ENCODE assay signal across 8 mouse cellular contexts in genomic region chr2:3118969-3119368, GRCm38 (mm10). TPM values are rescaled to one million over a fixed set of nuclear protein-coding genes. Genes with fewer than 3 reads are reported as not detected.
DNase-seq lines count a peak whose midpoint lies in the region; ATAC-seq and TF ChIP-seq lines count a peak whose summit lies in the region.

No protein-coding gene starts in this region.

- peak; percentile 4 for ATAC-seq in Patski
- peak; percentile 42 for ATAC-seq in forebrain, embryonic 14.5 days
- ATAC-seq in liver, embryonic 14.5 days (ENCODE audit: insufficient read depth), result 0 out of 2 replicates have a peak, but pooled peaks have one; percentile 5

- no peak for TF ChIP-seq CTCF in kidney, adult 2 months (conservative IDR thresholded peaks at IDR 0.05; ENCODE audit: insufficient read depth, insufficient read length, low read depth, low read length)
- TF ChIP-seq CTCF in Patski (IDR thresholded peaks at IDR 0.05), result no peak
- no peak for TF ChIP-seq CTCF in liver, embryonic 14.5 days (IDR thresholded peaks at IDR 0.05; ENCODE audit: low read depth)

- no peak for TF ChIP-seq POLR2A in kidney, adult 2 months (IDR thresholded peaks at IDR 0.05; ENCODE audit: low read depth, low read length)

- CTCF ChIA-PET in Patski (lab: Charles Lee), result interaction anchor here (1.1 to 2.0 kb wide), 2 partner anchors 70 to 109 kb away, joined by 3 to 5 read pairs; no protein-coding TSS in a partner anchor

- peak overlapping the region; percentile 93 for H3K9ac ChIP-seq in forebrain, embryonic 14.5 days (ENCODE audit: low read length)
- H3K9ac ChIP-seq in liver, embryonic 14.5 days (replicated peaks), result no peak overlapping the region

- WGBS in kidney, adult 2 months, result 1% methylated on average over 16 of the region's 16 CpGs
- WGBS in forebrain, embryonic 14.5 days, result 0% methylated on average over 11 of the region's 16 CpGs
- under 1% methylated on average over 13 of the region's 16 CpGs for WGBS in liver, embryonic 14.5 days (ENCODE audit: insufficient replicate concordance)

- POLR2A ChIA-PET in Patski (lab: Charles Lee), result interaction anchor here (0.7 to 1.2 kb wide), 4 partner anchors 29 to 229 kb away, joined by 3 to 11 read pairs (median 5); no protein-coding TSS in a partner anchor

- no peak for DNase-seq in kidney, adult 2 months
- no peak for DNase-seq in kidney, postnatal 25 days
- no peak for DNase-seq in Patski (ENCODE audit: low read depth, low spot score)
- peak; percentile 25 for DNase-seq in forebrain, embryonic 14.5 days (ENCODE audit: low spot score)
- no peak for DNase-seq in liver, embryonic 14.5 days (ENCODE audit: low read depth in 3 of 3, low spot score in 3 of 3)
- DNase-seq in urinary bladder, postnatal 25 days (ENCODE audit: low spot score), result no peak
- no peak for DNase-seq in right cerebral cortex, postnatal 25 days
- no peak for DNase-seq in layer of hippocampus, adult 11-12 months (ENCODE audit: low spot score)

- no peaks in the 10 kb centered on the region for H3K27me3 ChIP-seq in kidney, adult 2 months (replicated peaks; ENCODE audit: control insufficient read depth, insufficient read depth, low read length)
- H3K27me3 ChIP-seq in Patski, result no peaks in the 10 kb centered on the region
- no peaks in the 10 kb centered on the region for H3K27me3 ChIP-seq in forebrain, embryonic 14.5 days (replicated peaks; ENCODE audit: control insufficient read depth, insufficient read depth, low read length)
- H3K27me3 ChIP-seq in liver, embryonic 14.5 days (ENCODE audit: control insufficient read depth, insufficient read depth, low read length), result peaks cover 10% of the 10 kb centered on the region

- peak overlapping the region; percentile 53; the same call in 1 of the 2 replicates for H3K27ac ChIP-seq in kidney, adult 2 months (ENCODE audit: insufficient read depth, low read depth, low read length)
- peak overlapping the region; percentile 93 for H3K27ac ChIP-seq in forebrain, embryonic 14.5 days (ENCODE audit: low read depth, low read length)
- no peak overlapping the region for H3K27ac ChIP-seq in liver, embryonic 14.5 days

- H3K4me1 ChIP-seq in kidney, adult 2 months (ENCODE audit: control insufficient read depth, insufficient read depth, low read length), result no peaks in the 10 kb centered on the region; the same call in 1 of the 2 replicates
- H3K4me1 ChIP-seq in forebrain, embryonic 14.5 days (ENCODE audit: control insufficient read depth, insufficient read depth, low read length), result peaks cover 14% of the 10 kb centered on the region
- H3K4me1 ChIP-seq in liver, embryonic 14.5 days (replicated peaks; ENCODE audit: control insufficient read depth in 2 of 2, insufficient read depth in 2 of 2, low read length in 1 of 2), result no peaks in the 10 kb centered on the region

- peak overlapping the region; percentile 54 for H3K4me2 ChIP-seq in forebrain, embryonic 14.5 days (ENCODE audit: low read length)
- H3K4me2 ChIP-seq in liver, embryonic 14.5 days (ENCODE audit: low read depth), result peak overlapping the region; percentile 68

- H3K36me3 ChIP-seq in kidney, adult 2 months (ENCODE audit: control insufficient read depth, insufficient read depth, low read length), result no peaks in the 10 kb centered on the region
- no peaks in the 10 kb centered on the region for H3K36me3 ChIP-seq in forebrain, embryonic 14.5 days (ENCODE audit: control insufficient read depth, insufficient read depth, low read length)
- no peaks in the 10 kb centered on the region for H3K36me3 ChIP-seq in liver, embryonic 14.5 days (replicated peaks; ENCODE audit: control insufficient read depth, insufficient read depth, low read depth)

- peak overlapping the region; percentile 58 for H3K4me3 ChIP-seq in kidney, adult 2 months (ENCODE audit: insufficient read depth, low read depth, low read length)
- peak overlapping the region; percentile 87 for H3K4me3 ChIP-seq in forebrain, embryonic 14.5 days (ENCODE audit: low read depth, low read length)
- H3K4me3 ChIP-seq in liver, embryonic 14.5 days (ENCODE audit: insufficient read depth in 1 of 2, low read depth in 2 of 2, low read length in 2 of 2), result peak overlapping the region; percentile 58 to 64

- no peaks in the 10 kb centered on the region for H3K9me3 ChIP-seq in forebrain, embryonic 14.5 days (replicated peaks; ENCODE audit: control insufficient read depth, low read length)
- H3K9me3 ChIP-seq in liver, embryonic 14.5 days (ENCODE audit: control insufficient read depth, low read length), result no peaks in the 10 kb centered on the region

- TF ChIP-seq EP300 in liver, embryonic 14.5 days (IDR thresholded peaks at IDR 0.05; ENCODE audit: low read depth), result no peak

- in situ Hi-C loops in Patski (cut with MboI; ENCODE audit: low pct_unique_long_range_greater_than_20kb), result loop anchor here (5.0 kb wide), 1 partner anchor 108 kb away; no protein-coding TSS in a partner anchor

RNA-seq across cellular contexts. Expression of gene Fam171a1, which starts 4.9 kb away (rescaled TPM):
- 21.7 and 23.7 TPM in 2 replicates for polyA plus RNA-seq in kidney, adult 2 months (2012; rRNA removed)
- polyA plus RNA-seq in Patski (2021), result 60.4 TPM
- 23.9 and 26.1 TPM in 2 replicates for polyA plus RNA-seq in forebrain, embryonic 14.5 days (2014; fragmentation: Nextera tagmentation; extraction: Ambion mirVana)
- polyA plus RNA-seq in liver, embryonic 14.5 days (2012; rRNA removed), result 1.6 and 1.7 TPM in 2 replicates
- polyA plus RNA-seq in liver, embryonic 14.5 days (2014; fragmentation: Nextera tagmentation; extraction: Ambion mirVana), result 2.4 and 2.6 TPM in 2 replicates
